Mouse (Mus musculus) MEL (cell line): ENCODE measurements around the gene Tmeff1. TPM values are rescaled to one million over a fixed set of nuclear protein-coding genes. Genes with fewer than 3 reads are reported as not detected.

ENCODE experiments used
- DNase-seq: peaks from one replicate; pipeline ENCODE4 v3.0.0; 2011; ENCODE audit warnings: low read depth, low spot score
- H3K27ac ChIP-seq: 2 replicates; pipeline ENCODE4 v1.5.1; 2012; ENCODE audit warnings: low read depth, mild to moderate bottlenecking, control low read depth, low read length, moderate library complexity; ENCODE audit not compliant: control insufficient read depth
- H3K27me3 ChIP-seq, 2 experiments: fragments of 150-350 bp in 1 of 2; sonication (generic) in 1 of 2; 2 replicates each; pipeline ENCODE4 v1.6.1; 2012; ENCODE audit warnings: low read length in 2 of 2, mild to moderate bottlenecking in 2 of 2, improper control_type of control experiment in 1 of 2, moderate library complexity in 1 of 2; ENCODE audit not compliant: insufficient read depth in 2 of 2, control insufficient read depth in 1 of 2
- H3K36me3 ChIP-seq, 2 experiments: 2 replicates each; pipeline ENCODE4 v1.6.1; 2012 to 2014; ENCODE audit warnings: low read length in 2 of 2, improper control_type of control experiment in 1 of 2, inconsistent platforms in 1 of 2, mild to moderate bottlenecking in 1 of 2; ENCODE audit not compliant: insufficient read depth in 2 of 2, control insufficient read depth in 1 of 2
- H3K4me1 ChIP-seq, 2 experiments: fragments of 150-350 bp in 1 of 2; sonication (generic) in 1 of 2; 2 replicates each; pipeline ENCODE4 v1.6.1; 2012; ENCODE audit warnings: low read length in 2 of 2, improper control_type of control experiment in 1 of 2, mild to moderate bottlenecking in 1 of 2; ENCODE audit not compliant: insufficient read depth in 2 of 2, control insufficient read depth in 1 of 2
- H3K4me3 ChIP-seq, 2 experiments: fragments of 150-350 bp in 1 of 2; sonication (generic) in 1 of 2; 2 replicates each; pipeline ENCODE4 v1.5.1; 2012; ENCODE audit warnings: low read depth in 2 of 2, low read length in 2 of 2, mild to moderate bottlenecking in 2 of 2, moderate library complexity in 2 of 2, control low read depth in 1 of 2, improper control_type of control experiment in 1 of 2; ENCODE audit not compliant: control insufficient read depth in 1 of 2, insufficient read depth in 1 of 2
- H3K79me2 ChIP-seq: 2 replicates; pipeline ENCODE4 v1.6.1; 2012; ENCODE audit warnings: mild to moderate bottlenecking, low read length, moderate library complexity; ENCODE audit not compliant: control insufficient read depth, poor library complexity, insufficient read depth
- H3K9ac ChIP-seq: 2 replicates; pipeline ENCODE4 v1.6.1; 2012; ENCODE audit warnings: low read depth, mild to moderate bottlenecking, control low read depth, low read length, moderate library complexity; ENCODE audit not compliant: control insufficient read depth, poor library complexity, severe bottlenecking
- H3K9me3 ChIP-seq: fragments of 150-350 bp; sonication (generic); replicated peaks from 2 replicates; pipeline ENCODE4 v1.6.1; 2012; ENCODE audit warnings: mild to moderate bottlenecking, low read length, improper control_type of control experiment, moderate library complexity; ENCODE audit not compliant: insufficient read depth
- BHLHE40 ChIP-seq: IDR thresholded peaks from 2 replicates; pipeline ENCODE4 v1.6.1; 2012; ENCODE audit warnings: low read depth, mild to moderate bottlenecking, inconsistent platforms, low read length, improper control_type of control experiment, borderline replicate concordance
- CHD1 ChIP-seq: IDR thresholded peaks from 2 replicates; pipeline ENCODE4 v1.6.1; 2012; ENCODE audit warnings: low read depth, mild to moderate bottlenecking, inconsistent platforms, low read length, improper control_type of control experiment
- CHD2 ChIP-seq: IDR thresholded peaks from 2 replicates; pipeline ENCODE4 v1.6.1; 2011; ENCODE audit warnings: low read length, improper control_type of control experiment
- CTCF ChIP-seq, 3 experiments: IDR thresholded peaks in 2 of 3; conservative IDR thresholded peaks in 1 of 3; 2 replicates each; pipeline ENCODE4 v1.5.1; 2011 to 2012; ENCODE audit warnings: low read length in 3 of 3, low read depth in 2 of 3, mild to moderate bottlenecking in 2 of 3, improper control_type of control experiment in 1 of 3, inconsistent platforms in 1 of 3, mixed read lengths in 1 of 3, moderate library complexity in 1 of 3; ENCODE audit not compliant: control insufficient read depth in 1 of 3, insufficient read depth in 1 of 3, poor library complexity in 1 of 3, severe bottlenecking in 1 of 3
- ELF1 ChIP-seq: IDR thresholded peaks from 2 replicates; pipeline ENCODE4 v1.6.1; 2014; ENCODE audit warnings: low read depth, mild to moderate bottlenecking, inconsistent platforms, low read length, improper control_type of control experiment, moderate library complexity
- GABPA ChIP-seq: IDR thresholded peaks from 2 replicates; pipeline ENCODE4 v1.6.1; 2012; ENCODE audit warnings: low read depth, mild to moderate bottlenecking, inconsistent platforms, low read length, improper control_type of control experiment, moderate library complexity
- JUND ChIP-seq: IDR thresholded peaks from 2 replicates; pipeline ENCODE4 v1.6.1; 2011; ENCODE audit warnings: low read depth, mild to moderate bottlenecking, improper control_type of control experiment, low read length
- MAFK ChIP-seq: IDR thresholded peaks from 2 replicates; pipeline ENCODE4 v1.6.1; 2011; ENCODE audit warnings: low read depth, mild to moderate bottlenecking, low read length, improper control_type of control experiment, borderline replicate concordance
- MAX ChIP-seq: IDR thresholded peaks from 2 replicates; pipeline ENCODE4 v1.6.1; 2011; ENCODE audit warnings: low read length, improper control_type of control experiment
- MAZ ChIP-seq: IDR thresholded peaks from 2 replicates; pipeline ENCODE4 v1.6.1; 2012; ENCODE audit warnings: low read depth, mild to moderate bottlenecking, inconsistent platforms, low read length, improper control_type of control experiment
- MEF2A ChIP-seq: IDR thresholded peaks from 2 replicates; pipeline ENCODE4 v1.6.1; 2014; ENCODE audit warnings: low read depth, mild to moderate bottlenecking, inconsistent platforms, low read length, improper control_type of control experiment; ENCODE audit not compliant: poor library complexity, insufficient replicate concordance, severe bottlenecking; ENCODE audit errors: extremely low read depth
- MXI1 ChIP-seq: IDR thresholded peaks from 2 replicates; pipeline ENCODE4 v1.6.1; 2011; ENCODE audit warnings: mild to moderate bottlenecking, low read depth, low read length, improper control_type of control experiment
- MYC ChIP-seq: IDR thresholded peaks from 2 replicates; pipeline ENCODE4 v1.6.1; 2011; ENCODE audit warnings: low read depth, mild to moderate bottlenecking, low read length, improper control_type of control experiment, moderate library complexity
- NELFE ChIP-seq: IDR thresholded peaks from 2 replicates; pipeline ENCODE4 v1.6.1; 2011; ENCODE audit warnings: low read depth, low read length, improper control_type of control experiment
- POLR2A ChIP-seq, 2 experiments: IDR thresholded peaks; 2 replicates each; pipeline ENCODE4 v1.6.1; 2011 to 2012; ENCODE audit warnings: low read length in 2 of 2, mild to moderate bottlenecking in 2 of 2, control low read depth in 1 of 2, improper control_type of control experiment in 1 of 2, low read depth in 1 of 2, moderate library complexity in 1 of 2; ENCODE audit not compliant: control insufficient read depth in 1 of 2, insufficient read depth in 1 of 2, poor library complexity in 1 of 2
- SMC3 ChIP-seq: IDR thresholded peaks from 2 replicates; pipeline ENCODE4 v1.6.1; 2011; ENCODE audit warnings: low read depth, low read length, improper control_type of control experiment
- TAL1 ChIP-seq: IDR thresholded peaks from 2 replicates; pipeline ENCODE4 v1.6.1; 2012; ENCODE audit warnings: mild to moderate bottlenecking, inconsistent platforms, low read length, moderate library complexity, mixed read lengths
- TCF12 ChIP-seq: IDR thresholded peaks from 2 replicates; pipeline ENCODE4 v1.6.1; 2014; ENCODE audit warnings: low read depth, mild to moderate bottlenecking, inconsistent platforms, low read length, improper control_type of control experiment, moderate library complexity
- UBTF ChIP-seq: IDR thresholded peaks from 2 replicates; pipeline ENCODE4 v1.6.1; 2012; ENCODE audit warnings: low read depth, mild to moderate bottlenecking, inconsistent platforms, low read length, improper control_type of control experiment, moderate library complexity, borderline replicate concordance; ENCODE audit not compliant: insufficient read depth
- USF1 ChIP-seq: IDR thresholded peaks from 2 replicates; pipeline ENCODE4 v1.6.1; 2014; ENCODE audit warnings: low read depth, mild to moderate bottlenecking, inconsistent platforms, low read length, improper control_type of control experiment, moderate library complexity
- USF2 ChIP-seq, 2 experiments: IDR thresholded peaks; 2 replicates each; pipeline ENCODE4 v1.6.1; 2011 to 2012; ENCODE audit warnings: improper control_type of control experiment in 2 of 2, low read length in 2 of 2, borderline replicate concordance in 1 of 2, inconsistent platforms in 1 of 2, low read depth in 1 of 2, mild to moderate bottlenecking in 1 of 2; ENCODE audit not compliant: insufficient read depth in 1 of 2
- ZC3H11A ChIP-seq: IDR thresholded peaks from 2 replicates; pipeline ENCODE4 v1.6.1; 2012; ENCODE audit warnings: low read depth, mild to moderate bottlenecking, inconsistent platforms, low read length, improper control_type of control experiment
- ZMIZ1 ChIP-seq: IDR thresholded peaks from 2 replicates; pipeline ENCODE4 v1.6.1; 2012; ENCODE audit warnings: low read depth, mild to moderate bottlenecking, inconsistent platforms, low read length, improper control_type of control experiment, moderate library complexity
- polyA plus RNA-seq, 2 experiments: library from polyadenylated mRNA; stranded (reverse) in 1 of 2; unstranded in 1 of 2; fragments of >175 nt in 1 of 2; fragments of >200 nt in 1 of 2; gene quantifications; 2 replicates each; pipeline versions ENCODE4 v1.2.1 to v1.2.4; 2012; ENCODE audit warnings: low replicate concordance in 2 of 2, low read depth in 1 of 2; ENCODE audit not compliant: insufficient read length in 2 of 2, insufficient read depth in 1 of 2, missing spikeins in 1 of 2
- total RNA-seq: library from RNA; depleted of rRNA; stranded (reverse); fragments of 300-350 nt; gene quantifications from 2 replicates; pipeline ENCODE4 v1.2.3, GENCODE M21; 2012

The Tmeff1 gene
- total and polyA plus RNA-seq, 3 experiments: not detected

DNA sequence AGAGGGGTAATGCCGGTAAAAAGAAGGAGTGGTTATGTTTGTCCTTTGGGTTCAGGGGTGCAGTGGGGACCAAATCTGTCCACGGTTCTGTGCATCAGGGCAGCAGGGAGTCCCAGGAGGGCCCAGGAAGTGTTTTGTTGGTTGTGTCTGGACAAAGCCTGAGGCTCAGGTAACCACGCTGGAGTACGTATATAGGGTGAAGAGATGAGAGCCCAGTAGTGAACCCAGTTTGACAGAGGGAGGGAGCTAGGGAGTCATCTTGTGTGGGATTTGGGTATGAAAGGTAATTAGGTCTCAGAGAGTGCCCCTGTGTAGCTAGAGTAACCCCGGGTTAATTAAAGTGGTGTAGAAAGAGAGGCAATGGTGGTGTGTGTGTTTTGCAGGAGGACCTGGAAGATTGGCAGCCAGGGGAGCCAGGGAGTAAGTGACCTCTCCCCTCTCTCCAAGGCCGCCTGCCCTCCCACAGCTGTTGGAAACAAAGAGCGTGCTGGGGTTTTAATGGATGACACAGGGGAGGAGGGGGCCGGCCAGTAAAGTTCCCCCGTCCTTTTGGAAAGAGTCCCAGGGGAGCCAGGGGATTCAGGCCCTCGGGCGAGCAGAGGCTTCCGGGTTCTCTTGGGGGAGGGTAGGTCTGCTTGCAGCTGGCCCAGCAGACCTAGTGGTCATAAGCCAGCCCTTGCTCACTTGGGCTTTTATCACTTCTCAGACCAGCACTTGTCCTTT is 1.3 kb downstream of the Tmeff1 start:
- DNase-seq: no peak
- Histone ChIP-seq H3K27me3 (no peaks in the 10 kb centered on the region), H3K27ac (no peak overlapping the region), H3K9me3 (no peaks in the 10 kb centered on the region), H3K79me2 (no peaks in the 10 kb centered on the region), H3K9ac (no peak overlapping the region), H3K36me3 (no peaks in the 10 kb centered on the region), H3K4me3 (no peak overlapping the region), H3K4me1 (no peaks in the 10 kb centered on the region; a peak in 1 of 4 replicates)
- TF ChIP-seq SMC3: no peak
- TF ChIP-seq UBTF: no peak
- no peak for TF ChIP-seq POLR2A (IDR thresholded peaks at IDR 0.05; ENCODE audit: control insufficient read depth in 1 of 2, insufficient read depth in 1 of 2, low read depth in 1 of 2, low read length in 2 of 2, poor library complexity in 1 of 2)
- TF ChIP-seq MEF2A: no peak
- TF ChIP-seq TCF12: no peak
- no peak for TF ChIP-seq BHLHE40
- TF ChIP-seq ZC3H11A: no peak
- no peak for TF ChIP-seq ZMIZ1

DNA sequence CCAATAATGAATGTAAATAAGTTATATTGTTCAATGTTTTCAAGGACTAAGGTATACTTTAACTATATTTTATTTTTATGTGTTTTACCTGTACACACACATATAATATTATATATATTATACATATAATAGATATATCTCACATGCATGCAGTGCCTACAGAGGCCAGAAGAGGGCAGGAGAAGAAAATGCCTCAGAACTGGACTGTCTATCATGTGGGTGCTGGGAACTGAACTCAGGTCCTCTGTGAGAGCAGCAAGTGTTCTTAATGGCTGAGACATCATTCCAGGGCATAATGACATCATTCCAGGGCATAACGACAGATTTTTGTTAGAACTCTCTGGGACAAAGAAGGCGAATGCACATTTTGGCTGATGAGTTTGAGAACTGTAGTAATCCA is 2.6 kb downstream of the Tmeff1 start:
- no peak overlapping the region for H3K27ac ChIP-seq
- no peaks in the 10 kb centered on the region for H3K79me2 ChIP-seq
- H3K4me3 ChIP-seq: no peak overlapping the region
- H3K36me3 ChIP-seq: no peaks in the 10 kb centered on the region
- H3K4me1 ChIP-seq: no peaks in the 10 kb centered on the region; a peak in 1 of 4 replicates
- DNase-seq: peak; percentile 6
- no peaks in the 10 kb centered on the region for H3K27me3 ChIP-seq
- 0 out of 6 replicates have a peak, but pooled peaks of 1 of the 3 experiments have one; percentile 14 for TF ChIP-seq CTCF (IDR thresholded peaks at IDR 0.05 in 2 of 3, conservative IDR thresholded peaks at IDR 0.05 in 1 of 3; ENCODE audit: control insufficient read depth in 1 of 3, insufficient read depth in 1 of 3, low read depth in 2 of 3, low read length in 3 of 3, poor library complexity in 1 of 3, severe bottlenecking in 1 of 3)
- TF ChIP-seq CHD1: no peak
- TF ChIP-seq USF1: no peak
- no peak for TF ChIP-seq NELFE
- no peak for TF ChIP-seq UBTF
- TF ChIP-seq MAX: no peak
- no peaks in the 10 kb centered on the region for H3K9me3 ChIP-seq
- H3K9ac ChIP-seq: no peak overlapping the region

DNA sequence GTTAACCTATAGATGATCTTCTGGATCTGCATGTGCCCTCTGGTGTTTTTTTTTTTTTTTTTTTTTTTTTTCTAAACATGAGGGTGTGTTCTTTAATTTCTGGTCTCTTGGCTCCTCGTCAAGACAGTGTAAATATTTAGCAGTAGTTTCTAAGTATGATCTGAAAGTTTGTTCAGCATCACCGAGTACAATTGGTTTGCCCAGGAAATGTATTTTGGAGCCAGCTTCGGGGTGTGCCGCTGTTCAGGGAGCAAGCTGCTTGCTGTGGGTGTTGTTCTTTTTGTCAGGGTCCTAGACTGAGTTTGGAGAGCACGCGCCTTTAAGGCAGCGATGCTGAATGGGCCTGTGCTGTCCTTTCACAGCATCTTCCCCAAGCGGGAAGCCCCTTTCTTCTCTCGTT is 3.6 kb downstream of the Tmeff1 start:
- H3K27ac ChIP-seq: no peak overlapping the region
- H3K27me3 ChIP-seq: no peaks in the 10 kb centered on the region
- H3K4me1 ChIP-seq: no peaks in the 10 kb centered on the region; a peak in 1 of 4 replicates
- H3K36me3 ChIP-seq: no peaks in the 10 kb centered on the region
- DNase-seq: no peak
- no peaks in the 10 kb centered on the region for H3K9me3 ChIP-seq
- no peak overlapping the region for H3K9ac ChIP-seq
- H3K4me3 ChIP-seq: no peak overlapping the region
- no peaks in the 10 kb centered on the region for H3K79me2 ChIP-seq
- TF ChIP-seq MAX: no peak
- no peak for TF ChIP-seq CHD2
- no peak for TF ChIP-seq JUND
- no peak for TF ChIP-seq GABPA
- no peak for TF ChIP-seq NELFE
- TF ChIP-seq USF2 (IDR thresholded peaks at IDR 0.05; ENCODE audit: borderline replicate concordance in 1 of 2, insufficient read depth in 1 of 2, low read depth in 1 of 2, low read length in 2 of 2): no peak
- TF ChIP-seq BHLHE40: no peak
- TF ChIP-seq MXI1: no peak
- TF ChIP-seq CTCF (IDR thresholded peaks at IDR 0.05 in 2 of 3, conservative IDR thresholded peaks at IDR 0.05 in 1 of 3; ENCODE audit: control insufficient read depth in 1 of 3, insufficient read depth in 1 of 3, low read depth in 2 of 3, low read length in 3 of 3, poor library complexity in 1 of 3, severe bottlenecking in 1 of 3): no peak
- TF ChIP-seq ELF1: no peak
- TF ChIP-seq MYC: no peak
- no peak for TF ChIP-seq TAL1
- no peak for TF ChIP-seq POLR2A (IDR thresholded peaks at IDR 0.05; ENCODE audit: control insufficient read depth in 1 of 2, insufficient read depth in 1 of 2, low read depth in 1 of 2, low read length in 2 of 2, poor library complexity in 1 of 2)
- no peak for TF ChIP-seq MAZ
- no peak for TF ChIP-seq SMC3
- no peak for TF ChIP-seq MAFK
